Mouse (Mus musculus) thymus, postnatal 0 days (tissue): ENCODE data around the gene Zfp768. TPM values are rescaled to one million over a fixed set of nuclear protein-coding genes. Genes with fewer than 3 reads are reported as not detected.
"Not testable (repeated sequence)": the region's sequence is repeated elsewhere in the genome, so short reads cannot be mapped to it uniquely, and the experiment has no call there.

Experiments
- DNase-seq: peaks from one replicate; pipeline ENCODE4 v3.0.0-alpha.2; 2015; ENCODE audit warnings: low spot score
- polyA plus RNA-seq: library from polyadenylated mRNA; unstranded; fragments of >200 nt; fragmentation: Nextera tagmentation; extraction: Ambion mirVana; gene quantifications from 2 replicates; pipeline ENCODE4 v1.2.1, GENCODE M21; 2015

The Zfp768 gene
- polyA plus RNA-seq, 1 experiment from 2014 or later = 2.5 TPM

DNA sequence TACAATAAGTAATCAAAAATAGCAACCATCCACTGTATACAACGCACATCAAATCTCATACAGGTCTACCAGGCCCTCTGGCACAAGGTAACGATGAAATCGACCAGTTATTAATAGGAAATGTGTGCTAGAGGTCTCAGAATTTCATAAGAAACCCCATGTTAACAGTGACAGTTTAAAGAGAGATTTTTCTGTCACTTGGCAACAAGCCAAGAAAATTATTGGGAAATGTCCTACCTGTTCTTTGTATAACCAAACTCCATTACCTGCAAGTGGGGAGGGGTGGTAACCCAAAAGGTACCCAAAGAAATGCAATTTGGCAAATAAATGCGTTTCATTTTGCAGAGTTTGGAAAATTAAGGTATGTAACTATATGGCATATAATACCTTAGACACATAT is 13.1 kb upstream of the Zfp768 start:
- no peak for DNase-seq

DNA sequence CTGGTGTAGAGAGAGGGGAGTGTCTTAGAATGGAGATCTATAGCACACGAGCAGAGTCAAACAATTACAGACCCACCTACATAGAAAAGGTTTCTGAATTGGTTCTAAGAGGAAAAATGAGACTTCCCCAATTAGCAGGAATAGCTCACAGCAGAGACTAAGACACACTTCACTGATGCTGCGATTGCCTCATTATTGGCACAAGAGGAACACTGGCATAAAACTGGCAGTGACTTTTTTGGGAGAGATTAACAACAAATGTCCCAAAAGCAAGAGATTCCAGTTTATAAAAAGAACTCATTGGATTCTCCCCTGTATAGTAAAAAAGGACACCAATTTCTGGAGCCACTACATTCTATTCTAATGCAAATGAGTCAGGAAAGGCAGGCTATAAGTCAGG is 12.5 kb upstream of the Zfp768 start:
- no peak for DNase-seq

DNA sequence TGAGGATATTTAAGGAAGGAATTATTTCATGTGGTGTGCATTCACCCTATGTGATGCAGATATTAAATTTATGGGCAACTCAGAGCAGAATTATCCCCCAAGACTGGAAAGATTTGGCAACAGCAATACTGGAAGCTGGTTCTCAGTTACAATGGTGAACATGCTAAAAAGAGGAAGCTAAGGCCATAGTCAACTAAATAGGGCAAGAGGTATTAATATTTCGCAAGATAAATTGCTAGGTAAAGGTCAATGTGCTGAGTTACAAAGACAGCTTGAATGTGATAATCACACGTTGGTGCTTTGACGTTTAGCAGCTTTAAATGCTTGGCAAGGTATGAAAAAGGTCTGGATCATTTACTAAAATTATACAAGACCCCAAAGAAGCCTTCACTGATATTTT is 10.4 kb upstream of the Zfp768 start:
- no peak for DNase-seq

DNA sequence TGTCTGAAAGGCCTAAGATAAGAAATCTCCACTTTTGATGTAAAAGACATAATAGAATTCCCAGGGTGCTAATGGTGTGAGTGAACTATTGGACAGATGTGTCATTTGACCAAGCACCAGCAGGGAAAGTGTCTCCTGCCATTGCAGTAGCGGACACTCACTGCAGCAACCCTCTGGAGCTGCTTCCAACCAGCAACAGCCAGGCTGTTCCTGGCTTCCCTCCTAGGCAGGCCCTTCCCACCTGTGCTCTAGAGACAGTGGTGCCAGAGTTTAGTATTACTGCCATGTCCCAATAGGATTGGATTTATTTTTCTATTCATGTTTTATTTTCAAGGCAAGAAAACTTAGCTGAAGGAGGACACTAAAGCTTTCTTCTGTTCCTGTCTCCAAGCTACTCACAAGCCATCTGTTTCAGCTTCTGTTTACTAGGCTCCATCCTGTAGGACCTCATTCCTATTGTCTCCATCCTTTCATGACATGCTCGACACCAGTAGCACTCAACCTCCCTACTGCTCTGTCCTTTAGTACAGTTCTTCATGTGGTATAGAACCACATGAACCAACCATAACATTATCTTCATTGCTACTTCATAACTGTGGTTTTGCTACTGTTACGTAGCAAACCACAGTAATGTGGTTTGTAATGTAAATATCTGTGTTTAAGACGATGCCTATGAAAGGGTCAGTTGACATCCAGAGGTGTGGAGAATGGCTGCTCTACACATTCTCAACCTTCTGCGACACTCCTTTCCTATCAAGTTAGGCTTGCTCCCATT is 6.0 kb upstream of the Zfp768 start:
- no peak for DNase-seq

DNA sequence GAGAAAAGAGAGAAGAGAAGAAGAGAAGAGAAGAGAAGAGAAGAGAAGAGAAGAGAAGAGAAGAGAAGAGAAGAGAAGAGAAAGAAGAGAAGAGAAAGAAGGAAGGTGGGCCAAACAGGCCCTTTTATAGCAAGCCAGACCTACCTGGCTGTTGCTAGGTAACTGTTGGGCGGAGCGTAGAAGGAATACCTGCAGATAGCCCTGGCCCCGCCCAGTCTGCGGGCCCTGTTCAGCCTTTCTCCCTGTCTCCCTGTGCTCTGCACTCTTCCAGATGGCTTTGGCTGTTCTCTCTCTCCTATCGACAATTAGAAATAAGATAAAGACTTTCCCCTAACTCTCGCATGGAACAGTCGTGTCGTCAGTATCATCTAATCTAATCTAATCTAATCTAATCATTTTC is 1.3 kb upstream of the Zfp768 start:
- DNase-seq = no peak

DNA sequence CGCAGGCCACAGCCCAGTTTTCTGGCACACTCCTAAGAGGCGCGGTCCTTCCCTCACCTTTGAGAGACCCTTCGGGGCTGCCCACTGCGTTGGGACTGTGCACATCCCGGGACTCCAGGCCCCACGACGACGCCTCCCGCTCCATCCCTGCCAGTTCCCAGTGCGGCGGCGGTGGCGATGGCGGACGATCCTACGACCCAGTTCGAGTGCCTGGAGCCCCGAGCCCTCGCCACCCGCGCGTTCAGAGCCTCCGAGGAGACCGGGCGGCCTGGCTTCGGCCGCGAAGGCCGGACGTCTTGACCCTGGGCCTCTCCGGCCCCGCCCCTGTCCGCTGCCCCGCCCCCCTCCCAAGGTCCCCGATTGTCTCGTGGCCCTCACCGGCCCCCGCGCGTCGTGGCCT is 297 bp downstream of the Zfp768 start:
- no peak for DNase-seq

DNA sequence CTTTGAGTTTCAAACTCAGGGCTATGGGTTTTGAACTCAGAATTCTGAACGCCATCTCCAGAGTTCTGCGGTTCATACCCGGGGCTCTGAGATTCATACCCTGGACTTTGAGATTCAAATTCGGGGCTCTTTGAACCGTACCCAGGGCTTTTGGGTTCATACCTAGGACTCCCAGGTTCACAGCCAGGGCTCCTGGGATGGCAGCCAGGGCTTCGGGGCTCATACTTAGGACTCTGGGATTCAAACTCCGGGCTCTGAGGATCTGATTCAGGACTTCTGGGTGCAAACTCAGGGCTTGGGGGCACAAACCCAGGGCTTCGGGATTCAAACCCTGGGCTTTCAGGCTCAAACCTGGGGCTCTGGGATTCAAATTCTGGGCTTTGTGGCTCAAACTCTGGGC is 1.0 kb downstream of the Zfp768 start:
- no peak for DNase-seq

DNA sequence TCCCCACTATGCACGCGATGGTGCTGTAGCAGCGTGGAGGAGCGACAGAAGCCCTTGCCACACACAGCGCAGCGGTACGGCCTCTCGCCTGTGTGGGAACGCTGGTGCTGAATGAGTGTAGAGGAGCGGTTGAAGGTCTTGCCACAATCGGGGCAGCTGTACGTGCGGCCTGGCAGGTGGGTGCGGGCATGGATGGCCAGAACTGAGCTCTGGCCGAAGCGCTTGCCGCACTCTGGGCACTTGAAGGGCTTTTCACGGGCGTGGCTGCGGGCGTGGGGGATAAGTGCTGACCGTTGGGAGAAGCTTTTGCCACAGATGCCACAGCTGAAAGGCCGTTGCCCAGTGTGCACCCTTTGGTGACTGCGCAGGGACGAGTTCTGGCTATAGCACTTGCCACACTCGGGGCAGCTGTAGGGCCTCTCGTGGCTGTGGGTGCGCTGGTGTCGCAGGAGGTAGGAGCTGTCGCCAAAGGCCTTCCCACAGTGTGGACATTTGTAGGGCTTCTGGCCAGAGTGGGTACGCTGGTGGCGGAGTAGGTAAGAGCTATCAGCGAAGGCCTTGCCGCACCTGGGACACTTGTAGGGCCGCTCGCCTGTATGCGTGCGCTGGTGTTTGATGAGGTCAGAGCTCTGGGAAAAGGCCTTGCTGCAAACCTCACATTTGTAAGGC is 1.9 kb downstream of the Zfp768 start:
- no peak for DNase-seq

DNA sequence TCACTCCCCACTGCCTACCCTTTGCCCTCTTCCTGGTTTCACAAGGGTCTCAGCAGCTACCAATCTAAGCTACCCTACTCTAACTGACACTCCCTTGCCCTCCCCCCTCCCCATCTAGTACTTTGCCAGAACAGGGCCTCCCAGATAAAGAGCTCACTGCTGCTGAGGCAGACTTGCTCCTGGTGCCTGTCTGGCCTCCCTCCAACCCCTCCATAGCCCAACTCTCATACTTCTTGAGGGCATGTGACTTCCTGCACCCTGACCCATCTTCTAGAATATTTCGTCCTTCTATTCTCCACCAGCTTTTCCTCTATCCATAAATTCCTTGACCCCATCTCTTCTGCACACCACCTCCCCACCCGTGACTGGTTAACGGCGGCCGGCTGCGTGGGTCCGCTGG is 2.5 kb downstream of the Zfp768 start:
- no peak for DNase-seq

DNA sequence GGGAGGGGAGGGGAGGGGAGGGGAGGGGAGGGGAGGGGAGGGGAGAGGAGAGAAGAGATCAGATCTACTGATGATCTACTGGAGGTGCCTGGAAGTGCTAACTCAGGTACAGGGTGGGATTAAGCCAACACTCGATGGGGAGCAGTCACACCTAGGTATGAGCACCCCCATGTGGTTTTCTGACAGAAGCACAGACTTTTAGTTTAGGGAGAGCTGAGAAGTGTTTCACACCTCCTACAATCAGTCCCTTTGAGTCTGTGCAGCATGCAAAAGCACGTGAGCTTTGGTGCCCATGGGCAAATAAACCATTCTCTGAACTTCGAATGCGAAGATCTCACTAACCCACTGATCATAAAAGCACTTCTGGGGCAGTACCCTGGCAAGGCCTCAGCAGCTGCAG is 3.1 kb downstream of the Zfp768 start:
- DNase-seq = peak; percentile 77

DNA sequence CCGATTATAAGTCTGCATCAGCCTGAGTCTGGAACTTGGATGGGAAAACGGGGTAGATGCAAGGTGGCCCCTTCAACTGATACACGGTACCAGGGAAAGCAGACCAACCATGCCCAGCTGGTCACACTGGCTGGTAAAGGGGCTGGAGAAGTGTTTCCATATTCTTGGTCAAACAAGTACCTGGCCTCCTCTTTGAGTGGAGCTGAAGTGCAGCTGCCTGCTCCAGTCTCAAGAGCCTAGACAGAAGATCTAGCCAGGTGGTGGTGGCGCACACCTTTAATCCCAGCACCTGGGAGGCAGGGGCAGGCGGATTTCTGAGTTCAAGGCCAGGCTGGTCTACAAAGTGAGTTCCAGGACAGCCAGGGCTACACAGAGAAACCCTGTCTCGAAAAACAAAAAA is 3.5 kb downstream of the Zfp768 start:
- not testable (repeated sequence) for DNase-seq

DNA sequence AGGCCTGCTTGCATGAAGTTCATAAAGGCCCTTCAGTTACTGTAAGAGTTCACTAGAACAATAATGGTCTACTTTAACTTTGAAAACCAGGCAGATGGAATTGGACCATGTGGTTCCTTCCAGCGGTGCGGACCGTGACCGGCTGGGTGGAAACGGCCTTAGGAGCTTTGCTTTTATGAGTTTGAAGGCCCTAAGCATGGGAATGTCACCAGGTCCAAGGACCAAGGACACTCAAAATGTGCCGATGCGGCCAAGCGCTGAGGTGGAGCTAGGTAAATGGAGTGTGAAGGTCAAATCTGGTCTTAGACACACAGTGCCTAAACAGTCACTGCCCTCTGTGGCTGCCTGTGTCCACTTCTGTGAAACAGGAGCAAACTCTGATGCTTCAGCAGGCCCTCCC is 4.0 kb downstream of the Zfp768 start:
- no peak for DNase-seq

DNA sequence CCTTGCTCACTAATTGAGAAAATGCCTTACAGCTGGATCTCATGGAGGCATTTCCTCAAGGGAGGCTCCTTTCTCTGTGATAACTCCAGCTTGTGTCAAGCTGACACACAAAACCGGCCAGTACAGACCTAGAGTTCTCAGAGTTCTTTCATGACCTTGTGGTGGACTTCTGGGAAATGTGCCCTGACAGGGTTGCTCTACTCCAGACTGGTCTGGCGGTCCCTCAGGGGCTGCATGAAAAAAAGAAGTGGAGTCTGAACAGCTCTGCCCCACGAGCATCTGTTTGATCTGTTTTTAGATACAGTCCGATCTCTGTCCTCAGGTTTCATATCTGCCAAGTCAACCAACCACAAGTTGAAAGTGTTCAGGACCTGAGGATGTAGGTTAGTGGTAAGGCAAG is 7.8 kb downstream of the Zfp768 start:
- DNase-seq = no peak

DNA sequence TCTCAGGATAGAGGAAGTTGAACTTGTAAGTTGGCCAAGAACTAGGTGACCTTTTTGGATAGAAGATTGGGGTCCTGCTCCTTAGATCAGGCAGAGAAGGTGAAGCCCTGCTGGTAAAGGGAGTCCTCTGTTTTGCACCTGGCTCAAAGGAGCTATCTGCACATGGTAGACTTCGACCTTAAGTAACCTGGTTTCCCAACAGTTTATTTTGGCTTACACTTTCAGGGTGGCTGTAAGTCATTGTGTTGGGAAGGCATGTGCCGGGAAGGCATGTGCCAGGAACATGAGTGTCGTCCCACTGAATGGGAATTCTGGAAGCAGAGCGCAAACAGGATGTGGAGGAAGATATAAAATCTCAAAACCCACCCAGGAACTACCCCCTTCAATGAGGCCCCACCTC is 9.8 kb downstream of the Zfp768 start:
- DNase-seq = no peak

DNA sequence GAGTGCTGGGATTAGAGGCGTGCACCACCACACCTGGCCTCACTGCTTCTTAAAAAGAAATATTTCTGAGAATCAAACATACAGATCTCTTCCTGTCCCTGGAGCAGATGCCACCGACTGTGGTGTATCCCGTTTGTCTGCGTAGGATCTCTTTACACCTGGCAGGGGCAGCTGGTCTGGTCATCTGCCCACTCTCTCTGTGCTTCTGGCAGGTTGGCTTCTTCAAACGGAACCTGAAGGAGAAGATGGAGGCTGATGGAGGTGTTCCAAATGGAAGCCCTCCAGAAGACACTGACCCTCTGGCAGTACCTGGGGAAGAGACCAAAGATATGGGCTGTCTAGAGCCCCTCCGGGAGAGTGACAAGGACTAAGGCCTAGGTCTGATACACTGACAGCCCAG is 12.1 kb downstream of the Zfp768 start:
- no peak for DNase-seq

DNA sequence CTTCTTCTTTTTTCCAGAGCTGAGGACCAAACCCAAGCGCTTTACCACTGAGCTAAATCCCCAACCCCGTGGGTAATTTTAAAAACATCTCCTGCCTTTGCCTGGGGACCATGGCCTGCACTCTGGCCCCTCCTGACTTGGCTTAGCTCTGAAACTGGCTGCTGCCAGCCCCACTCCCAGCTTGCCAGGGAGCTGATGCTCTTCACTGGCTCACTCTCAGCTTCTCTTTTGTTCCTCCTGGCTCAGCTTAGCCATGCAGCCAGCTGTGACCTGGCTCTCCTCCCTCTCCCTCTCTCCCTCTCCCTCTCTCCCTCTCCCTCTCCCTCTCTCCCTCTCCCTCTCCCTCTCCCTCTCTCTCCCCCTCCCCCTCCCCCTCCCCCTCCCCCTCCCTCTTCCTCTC is 18.7 kb downstream of the Zfp768 start:
- DNase-seq = no peak

DNA sequence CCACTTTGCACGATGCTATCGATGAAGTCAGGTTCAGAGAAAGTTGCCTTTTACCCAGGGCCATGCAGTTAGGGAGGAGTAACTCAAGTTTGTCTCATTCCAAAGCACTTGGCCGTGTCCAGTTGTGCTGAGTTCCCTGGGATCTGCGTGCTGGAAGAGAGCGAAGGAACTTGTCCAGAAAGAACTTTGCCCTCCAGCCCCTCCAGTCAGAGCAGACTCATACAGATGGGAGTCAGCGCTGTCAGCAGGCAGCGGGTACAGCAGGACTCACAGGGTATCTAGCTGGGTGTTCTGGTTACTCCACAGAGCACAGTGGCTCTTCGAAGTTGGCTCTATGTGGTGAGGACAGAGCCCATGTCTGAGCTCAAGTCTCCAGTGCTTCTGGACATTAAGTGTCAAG is 19.8 kb downstream of the Zfp768 start:
- no peak for DNase-seq

DNA sequence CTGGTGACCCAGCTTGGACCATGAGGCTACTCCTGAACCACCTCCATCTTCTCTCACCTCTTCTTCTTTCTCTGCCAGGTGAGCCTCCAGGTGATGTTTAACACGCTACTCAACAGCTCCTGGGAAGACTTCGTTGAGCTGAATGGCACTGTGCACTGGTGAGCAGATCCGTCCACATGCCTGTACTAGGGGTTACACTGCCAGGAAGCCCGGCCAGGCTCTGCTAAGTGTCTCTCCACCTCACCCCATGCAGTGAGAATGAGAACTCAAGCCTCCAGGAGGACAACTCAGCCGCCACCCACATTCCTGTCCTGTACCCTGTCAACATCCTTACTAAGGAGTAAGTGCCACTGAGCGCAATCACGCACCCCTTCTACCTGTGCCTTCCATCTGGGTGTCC is 20.4 kb downstream of the Zfp768 start:
- DNase-seq = no peak

DNA sequence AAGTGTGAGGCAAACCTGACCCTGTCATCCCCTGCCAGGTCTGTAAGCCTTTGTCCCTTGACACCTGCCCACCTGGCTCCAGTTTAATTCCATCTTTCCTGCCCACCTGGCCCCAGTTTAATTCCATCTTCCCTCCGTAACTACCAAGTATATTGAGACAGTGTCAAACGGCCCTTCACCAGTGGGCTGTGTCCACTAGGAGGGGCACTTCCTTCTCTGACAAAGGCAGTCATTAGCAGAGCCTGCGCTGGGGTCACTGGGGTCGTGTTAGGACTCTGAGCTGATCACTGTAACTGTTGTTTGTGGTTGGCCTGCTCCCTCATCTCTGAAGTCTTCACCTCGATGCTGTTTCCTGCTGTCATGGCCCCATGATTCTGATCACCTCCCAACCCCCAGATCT is 23.3 kb downstream of the Zfp768 start:
- no peak for DNase-seq

DNA sequence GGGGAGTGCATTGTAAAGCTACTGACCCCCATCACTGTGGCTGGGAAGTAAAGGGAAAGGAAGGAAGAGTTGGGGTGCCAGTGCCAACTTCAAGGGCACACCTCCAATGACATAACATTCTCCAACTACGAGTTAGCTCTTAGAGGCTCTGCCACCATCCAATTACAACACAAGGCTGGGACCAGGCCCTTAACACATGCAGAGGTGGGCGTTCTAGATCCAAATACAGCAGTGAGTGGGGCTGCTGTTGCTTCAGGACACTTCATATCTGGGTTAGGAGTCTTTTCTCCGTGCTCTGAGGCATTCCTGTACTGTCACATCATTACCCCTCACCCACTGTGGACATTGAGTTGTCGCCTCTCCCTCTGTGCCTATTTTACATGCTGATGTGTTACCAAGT is 24.3 kb downstream of the Zfp768 start:
- DNase-seq = no peak

DNA sequence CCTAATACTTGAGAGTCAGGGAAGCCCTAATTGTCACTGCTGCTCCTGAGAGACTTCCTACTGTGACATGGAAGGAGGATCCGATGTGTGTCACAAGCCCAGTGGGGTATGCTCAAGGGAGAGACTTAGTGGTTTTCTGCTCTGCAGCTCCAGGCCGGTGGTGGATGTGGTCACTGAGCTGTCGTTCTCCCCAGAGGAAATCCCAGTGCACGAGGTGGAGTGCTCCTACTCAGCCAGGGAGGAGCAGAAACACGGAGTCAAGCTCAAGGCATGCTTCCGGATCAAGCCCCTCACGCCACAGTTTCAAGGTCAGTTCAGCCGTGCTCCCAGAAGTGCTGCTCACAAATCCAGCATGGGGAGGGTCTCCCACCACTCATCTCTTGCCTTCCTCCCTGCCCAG is 31.5 kb downstream of the Zfp768 start:
- DNase-seq = no peak

DNA sequence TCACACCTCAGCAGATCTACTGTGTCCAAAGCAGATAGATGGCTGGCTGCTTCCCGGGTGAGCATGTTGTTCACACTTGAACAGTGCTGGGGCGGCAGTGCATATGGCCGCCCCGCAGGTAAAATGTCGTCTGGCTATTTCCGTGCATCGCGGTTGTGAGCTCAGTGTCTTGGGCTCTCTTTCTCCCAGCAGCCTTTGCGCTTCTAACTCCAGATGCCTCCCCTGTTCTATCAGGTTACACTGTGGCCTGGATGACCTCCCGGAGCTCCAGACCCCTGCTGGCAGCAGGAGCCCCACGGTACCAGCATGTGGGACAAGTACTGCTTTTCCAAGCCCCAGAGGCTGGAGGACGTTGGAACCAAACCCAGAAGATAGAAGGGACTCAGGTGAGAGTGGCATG is 35.4 kb downstream of the Zfp768 start:
- no peak for DNase-seq

DNA sequence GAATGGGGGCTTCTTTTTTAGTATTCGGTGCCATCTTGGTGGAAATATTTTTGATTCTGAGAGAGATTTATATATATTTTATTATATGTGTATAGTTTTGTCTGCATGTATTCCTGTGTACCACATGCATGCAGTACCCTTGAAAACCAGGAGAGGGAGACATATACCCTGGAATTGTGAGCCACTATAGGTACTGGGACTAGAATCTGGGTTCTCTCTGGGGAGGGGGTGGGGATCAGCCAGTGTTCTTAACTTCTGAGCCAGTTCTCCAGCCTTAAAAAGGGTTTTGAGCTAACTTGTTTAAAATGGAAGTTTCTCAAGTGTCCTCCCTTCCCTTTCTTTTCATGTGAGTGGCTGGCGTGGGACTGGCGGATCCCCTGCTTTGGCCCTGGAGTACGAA is 36.5 kb downstream of the Zfp768 start:
- DNase-seq = peak; percentile 73
